Mouse (Mus musculus) thymus, adult 2 months (tissue): ENCODE data around the gene Adamts7.

Source experiments
- CTCF ChIP-seq: fragments of 200-500 bp; IDR thresholded peaks from 2 replicates; pipeline ENCODE4 v1.5.1; 2012; ENCODE audit warnings: mild to moderate bottlenecking, control low read depth, low read length, moderate library complexity, borderline replicate concordance; ENCODE audit not compliant: control insufficient read depth, poor library complexity, insufficient read depth; ENCODE audit errors: extremely low read depth
- POLR2A ChIP-seq: fragments of 200-500 bp; IDR thresholded peaks from 2 replicates; pipeline ENCODE4 v1.6.1; 2012; ENCODE audit warnings: mild to moderate bottlenecking, low read length, control low read depth, moderate library complexity; ENCODE audit not compliant: control insufficient read depth, poor library complexity, insufficient read depth; ENCODE audit errors: extremely low read depth

DNA sequence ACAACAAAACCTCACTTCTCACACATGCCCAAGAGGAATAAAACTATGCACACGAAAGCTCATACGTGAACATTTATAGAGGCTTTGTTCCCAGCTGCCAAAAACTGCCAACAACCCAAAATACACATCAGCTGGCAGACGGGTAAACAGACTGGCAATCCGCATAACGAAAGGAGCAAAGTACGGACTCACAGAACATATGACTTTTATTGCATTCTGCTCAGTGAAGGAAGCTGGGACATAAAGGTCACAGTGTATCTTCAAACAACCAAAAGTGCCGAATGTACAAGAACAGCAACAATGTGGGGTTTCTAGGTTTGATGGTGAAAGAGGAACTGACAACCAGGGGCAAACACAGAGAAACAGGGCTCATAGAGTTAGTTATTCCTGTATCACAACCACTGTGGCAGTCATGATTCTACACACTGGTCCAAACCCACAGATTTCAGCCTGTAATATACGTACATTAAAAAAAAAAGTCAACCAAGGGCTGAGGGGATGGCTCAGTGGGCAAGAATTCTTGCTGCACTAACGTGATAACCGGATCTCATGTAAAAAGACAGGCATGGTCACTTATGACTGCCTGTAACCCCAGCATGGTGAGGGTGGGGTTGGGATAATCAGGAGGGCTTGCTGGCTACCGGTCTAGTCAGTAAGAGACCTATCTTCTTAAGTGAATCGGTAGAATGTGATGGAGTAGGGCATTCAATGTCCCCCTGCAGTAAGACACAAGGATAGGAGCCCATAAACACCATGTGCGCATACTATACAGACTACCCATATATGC, 88.3 kb downstream of the Adamts7 start:
- TF ChIP-seq CTCF (no peak), POLR2A (no peak)
